Mouse (Mus musculus): ENCODE data around the gene Sbpl.
"Not testable (repeated sequence)": the region's sequence is repeated elsewhere in the genome, so short reads cannot be mapped to it uniquely, and the experiment has no call there.

Sbpl gene

GRCm38 (mm10) chr17:23960084-23960738 lies 5.1 kb upstream of the Sbpl start:
- peak; percentile 86 to 89 for DNase-seq

GRCm38 (mm10) chr17:23950828-23951227 lies 4.2 kb downstream of the Sbpl start:
- DNase-seq: not testable (repeated sequence)

- no peak for DNase-seq
Measured at GRCm38 (mm10) chr17:23949068-23949467, 6.0 kb downstream of the Sbpl start.

DNA sequence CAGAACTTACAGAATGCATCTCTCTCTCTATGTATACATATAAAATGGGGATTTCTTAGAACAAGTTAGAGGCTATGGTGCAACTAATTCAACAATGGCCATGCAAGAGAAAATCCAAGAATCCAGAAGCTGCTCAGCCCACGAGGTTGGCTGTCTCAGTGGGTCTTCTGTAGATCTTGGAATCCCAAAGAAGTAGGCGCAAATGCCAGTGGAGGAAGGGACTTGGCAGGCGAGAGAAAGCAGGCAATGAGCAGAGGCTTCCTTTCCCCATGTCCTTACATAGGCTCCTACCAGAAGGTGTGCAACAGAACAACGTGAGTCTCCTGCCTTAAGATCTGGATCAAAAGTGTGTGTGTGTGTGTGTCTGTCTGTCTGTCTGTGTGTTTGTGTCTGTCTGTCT lies 7.6 kb downstream of the Sbpl start:
- DNase-seq: not testable (repeated sequence)

- DNase-seq: no peak
Measured at GRCm38 (mm10) chr17:23941372-23941771, 13.7 kb downstream of the Sbpl start, which contains the start of gene Sbp. TSS of gene Sbp (plus strand) at chr17:23941672.

- DNase-seq: no peak
Measured at GRCm38 (mm10) chr17:23931157-23931556, 23.9 kb downstream of the Sbpl start.

DNA sequence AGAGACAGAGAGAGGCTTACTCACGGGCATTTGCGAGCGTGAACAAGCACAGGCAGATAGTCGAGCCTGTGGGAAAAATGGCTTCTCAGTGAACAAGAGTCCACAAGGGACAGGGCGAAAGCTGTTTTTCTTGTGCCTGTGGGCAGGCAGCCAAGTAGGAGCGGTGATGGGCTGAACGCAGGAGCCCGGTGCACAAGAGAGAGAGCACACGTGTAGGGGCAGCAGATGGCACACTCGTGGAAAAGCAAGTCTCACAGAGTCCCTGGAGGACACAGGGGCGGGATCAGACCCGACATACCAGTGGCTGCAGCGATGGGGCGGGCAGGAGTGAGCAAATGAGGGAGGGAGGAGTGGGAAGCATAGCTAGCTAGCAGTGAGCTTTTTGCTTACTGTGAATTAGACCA lies 30.0 kb downstream of the Sbpl start:
- DNase-seq: peak; percentile 77 to 87

GRCm38 (mm10) chr17:23924531-23925007 lies 30.5 kb downstream of the Sbpl start:
- DNase-seq: peak; percentile 90 to 91

DNA sequence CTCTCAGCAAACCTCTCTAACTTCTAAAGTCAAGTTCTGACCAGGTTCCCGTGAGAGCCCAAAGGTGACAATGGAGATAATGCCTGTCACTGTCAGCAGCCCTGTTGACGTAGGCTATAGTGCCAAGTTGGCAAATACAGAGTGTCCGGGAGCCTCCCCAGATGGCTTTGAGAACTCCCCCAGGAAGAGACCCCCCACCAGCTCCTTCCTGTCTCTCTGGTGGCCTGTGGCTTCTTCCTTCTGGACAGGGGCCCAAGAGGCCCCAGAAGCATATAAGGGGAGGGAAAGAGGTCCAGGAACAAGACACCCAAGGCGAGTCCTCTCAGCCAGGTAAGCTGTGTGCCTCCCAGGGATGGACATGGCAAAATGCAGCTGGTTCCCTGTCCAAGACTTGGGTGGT lies 37.9 kb downstream of the Sbpl start, which contains the start of gene Dcpp3:
Gene Dcpp3, plus strand, starts transcription at position 301 of the 400 bp plus-strand sequence.
- DNase-seq: not testable (repeated sequence)

Measured in cerebellum, postnatal 14 days (tissue).